Mouse (Mus musculus) heart, adult 2 months (tissue): ENCODE measurements at regions not wholly inside any gene's neighbourhood (a gene's known extent, or its start where the extent isn't known, plus 50 kb on each side); places are given as distances from the start of the nearest gene placed in this dataset.

Experiments
- DNase-seq, 2 experiments: peaks; one replicate each; pipeline ENCODE4 v3.0.0; 2021
- H3K27ac ChIP-seq: fragments of 200-600 bp; 2 replicates; pipeline ENCODE4 v1.8.1; 2022
- H3K27me3 ChIP-seq: fragments of 200-500 bp; 2 replicates; pipeline ENCODE4 v1.6.1; 2012; ENCODE audit warnings: mild to moderate bottlenecking, low read length, inconsistent platforms, mixed read lengths; ENCODE audit not compliant: control insufficient read depth, insufficient read depth
- H3K36me3 ChIP-seq: fragments of 200-500 bp; 2 replicates; pipeline ENCODE4 v1.6.1; 2012; ENCODE audit warnings: low read length, inconsistent platforms; ENCODE audit not compliant: control insufficient read depth, insufficient read depth
- H3K4me1 ChIP-seq: fragments of 200-500 bp; 2 replicates; pipeline ENCODE4 v1.6.1; 2011; ENCODE audit warnings: low read length; ENCODE audit not compliant: control insufficient read depth, insufficient read depth
- H3K4me3 ChIP-seq: fragments of 200-600 bp; 2 replicates; pipeline ENCODE4 v1.8.1; 2022
- H3K79me2 ChIP-seq: fragments of 200-500 bp; replicated peaks from 2 replicates; pipeline ENCODE4 v1.6.1; 2012; ENCODE audit warnings: mild to moderate bottlenecking, inconsistent platforms, low read length, moderate library complexity, mixed read lengths; ENCODE audit not compliant: control insufficient read depth, insufficient read depth
- H3K9ac ChIP-seq: fragments of 200-500 bp; 2 replicates; pipeline ENCODE4 v1.6.1; 2012; ENCODE audit warnings: low read depth, mild to moderate bottlenecking, control low read depth, inconsistent platforms, low read length, mixed read lengths
- CTCF ChIP-seq: fragments of 200-600 bp; IDR thresholded peaks from 2 replicates; pipeline ENCODE4 v1.8.1; 2022; ENCODE audit warnings: antibody characterized with exemption, mild to moderate bottlenecking, moderate library complexity
- EP300 ChIP-seq: fragments of 200-500 bp; IDR thresholded peaks from 2 replicates; pipeline ENCODE4 v1.6.1; 2011; ENCODE audit warnings: low read depth, low read length, control low read depth; ENCODE audit not compliant: insufficient read depth
- POLR2A ChIP-seq: fragments of 200-500 bp; IDR thresholded peaks from 2 replicates; pipeline ENCODE4 v1.6.1; 2011; ENCODE audit warnings: mild to moderate bottlenecking, low read depth, low read length, control low read depth; ENCODE audit not compliant: insufficient read depth
- WGBS: fragments of 180-500 bp; shearing (Covaris S2); methylation state at CpG from one replicate; pipeline ENCODE4 v1.1.7; 2018; 5-methylcytosine and 5-hydroxymethylcytosine counted together
- intact Hi-C: fragments of 180-260 bp; cut with DNase I; formaldehyde crosslinking; loops from one replicate; pipeline ENCODE4 v1.15.1; 2025

DNA sequence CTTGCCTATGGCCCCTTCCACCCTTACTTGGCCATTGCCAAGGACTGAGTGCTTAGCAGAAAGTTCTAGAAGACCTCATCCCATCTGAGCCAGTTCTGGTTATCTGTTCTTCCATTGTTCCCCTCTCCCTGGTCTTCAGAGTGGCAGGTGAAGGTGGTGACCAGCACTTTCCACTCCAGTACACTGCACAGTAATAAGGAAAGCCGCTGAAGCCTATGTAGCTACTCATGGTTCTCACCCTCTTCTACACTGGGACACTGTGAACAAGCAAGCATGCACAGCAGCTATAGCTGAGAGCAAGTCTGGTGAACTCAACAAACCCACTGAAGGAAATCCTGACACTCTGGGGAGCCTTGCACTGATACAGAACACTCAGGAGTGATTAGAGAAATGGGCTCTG lies 175.4 kb downstream of the Lmo4 start:
- WGBS = 100% methylated on average over 1 of the region's 1 CpGs
- intact Hi-C loops = no loop called here
- H3K27ac ChIP-seq = no peak overlapping the region

DNA sequence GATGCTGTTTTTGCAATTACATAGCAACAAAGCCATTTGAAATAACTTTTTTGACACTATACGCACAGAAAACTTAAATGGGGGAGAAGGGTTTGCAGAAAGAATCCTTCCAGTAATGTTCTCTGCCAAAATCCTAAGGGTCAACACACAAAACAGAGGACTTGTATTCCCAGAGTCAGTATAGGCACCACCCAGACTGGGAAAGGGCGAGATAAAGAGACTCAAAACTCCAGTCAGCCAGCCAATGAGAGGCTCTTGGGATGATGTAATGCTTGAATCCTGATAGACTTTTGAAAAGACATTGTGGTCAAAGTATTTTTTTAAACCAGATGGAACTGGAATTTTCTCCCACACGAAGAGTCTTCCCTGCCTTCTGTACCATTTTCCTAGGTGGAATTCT lies 175.9 kb downstream of the Lmo4 start:
- Histone ChIP-seq H3K9ac (no peak overlapping the region), H3K4me3 (no peak overlapping the region), H3K36me3 (no peaks in the 10 kb centered on the region), H3K4me1 (no peaks in the 10 kb centered on the region), H3K27me3 (no peaks in the 10 kb centered on the region), H3K27ac (no peak overlapping the region), H3K79me2 (no peaks in the 10 kb centered on the region)
- intact Hi-C loops = no loop called here
- no peak for DNase-seq
- TF ChIP-seq CTCF (no peak), POLR2A (no peak)
- 51% methylated on average over 3 of the region's 3 CpGs for WGBS

More for the DNA sequence above, 175.4 kb downstream of the Lmo4 start:
- no peak overlapping the region for H3K4me3 ChIP-seq
- no peak for DNase-seq
- no peaks in the 10 kb centered on the region for H3K27me3 ChIP-seq
- no peaks in the 10 kb centered on the region for H3K4me1 ChIP-seq
- no peaks in the 10 kb centered on the region for H3K36me3 ChIP-seq
- H3K9ac ChIP-seq = no peak overlapping the region
- TF ChIP-seq POLR2A (no peak), CTCF (no peak), EP300 (no peak)
- no peaks in the 10 kb centered on the region for H3K79me2 ChIP-seq

DNA sequence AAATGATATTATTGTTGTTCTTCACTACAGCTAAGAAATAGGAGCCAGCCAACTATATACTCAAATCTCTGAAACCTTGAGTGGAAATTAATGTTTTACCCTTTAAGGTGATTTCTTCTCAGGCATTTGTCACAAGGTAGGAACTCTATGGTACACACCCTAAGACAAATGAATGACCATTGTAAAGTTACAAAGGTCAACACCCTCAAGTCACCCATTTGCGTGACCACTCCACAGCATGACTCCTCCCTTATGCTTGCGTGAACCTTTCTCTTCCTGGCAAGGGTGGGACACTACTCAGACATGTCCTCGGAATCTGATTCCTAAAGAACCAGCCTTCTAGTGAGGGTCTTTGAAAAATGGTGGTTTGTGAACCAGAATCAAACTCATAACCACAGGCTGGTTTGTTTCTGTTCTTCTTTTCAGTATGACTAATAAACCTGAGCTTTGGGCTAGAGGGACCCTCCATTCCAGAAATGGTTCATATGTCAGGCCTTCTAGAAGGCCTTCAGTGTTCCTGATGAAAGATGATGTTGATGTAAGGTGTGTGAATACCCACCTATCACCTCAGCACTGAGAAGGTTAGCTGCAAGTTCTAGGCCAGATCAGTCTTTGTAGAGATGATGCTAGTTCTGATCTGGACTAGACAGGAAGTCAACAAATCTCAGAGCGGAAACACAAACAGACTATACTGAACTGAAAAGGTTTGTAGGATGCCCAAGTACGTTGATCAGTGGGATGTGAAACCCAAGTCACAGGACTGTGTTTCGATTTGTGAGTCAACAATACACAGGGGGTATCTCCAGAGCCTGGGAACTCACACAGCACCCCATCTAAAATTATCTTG lies 177.7 kb downstream of the Lmo4 start:
- Histone ChIP-seq H3K27me3 (no peaks in the 10 kb centered on the region), H3K27ac (no peak overlapping the region), H3K4me1 (no peaks in the 10 kb centered on the region), H3K4me3 (no peak overlapping the region), H3K79me2 (no peaks in the 10 kb centered on the region), H3K9ac (no peak overlapping the region), H3K36me3 (no peaks in the 10 kb centered on the region)
- TF ChIP-seq CTCF (no peak), EP300 (no peak), POLR2A (no peak)
- WGBS = 78% methylated on average over 6 of the region's 6 CpGs
- no peak for DNase-seq
- intact Hi-C loops = no loop called here

DNA sequence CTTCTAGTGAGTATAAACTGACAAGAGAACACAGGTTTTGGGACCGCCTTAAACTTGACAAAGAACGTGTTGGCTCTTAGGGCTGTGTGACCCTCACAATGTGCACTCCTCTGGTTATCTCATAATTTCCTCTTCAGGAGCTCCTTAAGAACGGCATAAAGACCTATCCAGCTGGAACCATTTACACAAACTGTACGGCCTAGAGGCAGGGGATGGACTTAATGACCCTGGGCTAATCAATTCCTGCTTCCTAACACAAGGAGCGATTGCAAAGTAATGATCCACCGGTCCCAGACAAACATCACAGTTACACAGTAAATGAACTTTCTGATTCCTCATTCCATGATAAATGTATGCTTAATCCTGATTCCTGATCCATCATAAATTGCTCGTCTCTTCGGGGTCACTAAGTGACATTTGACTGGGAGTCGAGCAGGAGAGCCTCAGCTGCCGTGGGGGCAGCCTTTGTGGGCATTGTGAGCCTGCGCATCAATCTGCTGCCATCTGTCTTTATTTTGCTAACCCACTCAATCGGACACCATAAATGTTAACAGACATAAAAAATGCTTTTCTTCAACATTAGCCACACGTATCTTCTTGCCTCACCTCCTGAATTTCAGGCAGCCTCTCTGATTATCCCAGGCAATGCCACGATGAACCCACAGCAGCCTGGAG lies 179.4 kb downstream of the Lmo4 start:
- Histone ChIP-seq H3K4me1 (no peaks in the 10 kb centered on the region), H3K4me3 (no peak overlapping the region), H3K36me3 (no peaks in the 10 kb centered on the region), H3K79me2 (no peaks in the 10 kb centered on the region), H3K27me3 (no peaks in the 10 kb centered on the region), H3K27ac (no peak overlapping the region), H3K9ac (no peak overlapping the region)
- intact Hi-C loops = no loop called here
- WGBS = 82% methylated on average over 14 of the region's 14 CpGs
- no peak for DNase-seq
- TF ChIP-seq EP300 = no peak
- TF ChIP-seq CTCF = no peak
- TF ChIP-seq POLR2A = no peak

DNA sequence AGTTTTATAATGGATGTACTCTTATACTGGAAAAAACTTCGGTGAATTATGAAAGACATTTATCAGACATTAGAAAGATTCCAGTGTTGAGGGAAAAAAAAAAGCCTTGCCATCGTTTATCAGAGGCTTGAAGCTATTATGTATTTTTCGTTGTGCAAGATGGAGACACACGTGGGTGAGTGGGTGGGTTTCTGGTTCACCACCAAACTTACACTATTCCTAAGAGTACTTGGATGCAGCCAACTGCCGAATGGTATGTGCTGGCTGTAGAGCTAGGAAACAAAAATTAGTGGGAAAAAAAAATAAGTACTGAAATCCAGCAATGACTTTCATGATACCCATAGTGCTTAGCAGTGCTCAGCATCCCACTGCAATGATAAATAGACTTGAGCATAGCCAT lies 180.8 kb downstream of the Lmo4 start:
- 60% methylated on average over 5 of the region's 5 CpGs for WGBS
- no peaks in the 10 kb centered on the region for H3K79me2 ChIP-seq
- no peak overlapping the region for H3K4me3 ChIP-seq
- TF ChIP-seq POLR2A (no peak), CTCF (no peak), EP300 (no peak)
- no peaks in the 10 kb centered on the region for H3K36me3 ChIP-seq
- H3K27ac ChIP-seq = no peak overlapping the region
- no peaks in the 10 kb centered on the region for H3K27me3 ChIP-seq
- DNase-seq = no peak
- H3K9ac ChIP-seq = no peak overlapping the region
- intact Hi-C loops = no loop called here
- H3K4me1 ChIP-seq = no peaks in the 10 kb centered on the region

DNA sequence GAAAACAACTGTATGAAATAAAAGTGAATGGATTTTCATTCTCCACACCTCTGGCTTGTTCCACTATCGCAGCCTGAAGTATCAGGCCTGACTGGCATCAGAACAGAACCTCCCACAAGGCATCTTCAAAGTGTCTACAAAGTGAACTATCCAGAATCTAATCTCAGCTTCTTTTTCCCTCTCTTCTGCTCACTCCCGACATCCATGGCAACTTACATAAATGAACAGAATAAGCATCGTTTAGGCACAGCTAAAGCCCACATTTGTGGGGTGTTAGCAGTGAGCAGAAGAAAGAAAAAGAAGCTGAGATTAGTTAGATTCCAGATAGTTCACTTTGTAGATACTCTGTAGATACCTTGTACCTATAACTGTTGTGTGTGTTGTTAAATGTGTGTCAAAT lies 182.0 kb downstream of the Lmo4 start:
- Histone ChIP-seq H3K9ac (no peak overlapping the region), H3K79me2 (no peaks in the 10 kb centered on the region), H3K4me3 (no peak overlapping the region), H3K4me1 (no peaks in the 10 kb centered on the region), H3K27me3 (no peaks in the 10 kb centered on the region), H3K36me3 (no peaks in the 10 kb centered on the region), H3K27ac (no peak overlapping the region)
- WGBS = 72% methylated on average over 3 of the region's 3 CpGs
- intact Hi-C loops = no loop called here
- TF ChIP-seq EP300 (no peak), POLR2A (no peak), CTCF (no peak)
- DNase-seq = no peak
